Mouse (Mus musculus): ENCODE results near the gene Tap1. TPM values are rescaled to one million over a fixed set of nuclear protein-coding genes. Genes with fewer than 3 reads are reported as not detected.

Gene Tap1
- polyA plus RNA-seq, 1 experiment from 2014 or later, result 1.1 TPM

GRCm38 (mm10) chr17:34186885-34187260, 480 bp upstream of the Tap1 start:
- no peak for DNase-seq (ENCODE audit: low spot score)
- peaks cover 49% of the 10 kb centered on the region for H3K27me3 ChIP-seq (ENCODE audit: control insufficient read depth, insufficient read depth, low read length)

GRCm38 (mm10) chr17:34188010-34188409, 657 bp downstream of the Tap1 start:
- Histone ChIP-seq H3K4me3 (ENCODE audit: low read depth, low read length) (peak overlapping the region; percentile 36), H3K27ac (ENCODE audit: low read depth, low read length) (no peak overlapping the region), H3K4me2 (replicated peaks; ENCODE audit: low read depth, low read length) (peak overlapping the region; percentile 78), H3K36me3 (ENCODE audit: control insufficient read depth, insufficient read depth, low read length) (no peaks in the 10 kb centered on the region), H3K9ac (ENCODE audit: low read depth, low read length) (peak overlapping the region; percentile 23; the same call in 1 of the 2 replicates), H3K27me3 (ENCODE audit: control insufficient read depth, insufficient read depth, low read length) (peaks cover 55% of the 10 kb centered on the region), H3K4me1 (replicated peaks; ENCODE audit: control insufficient read depth, insufficient read depth, low read length) (peaks cover 7% of the 10 kb centered on the region), H3K9me3 (ENCODE audit: control insufficient read depth, low read length) (no peaks in the 10 kb centered on the region)
- 5% methylated on average over 20 of the region's 20 CpGs for WGBS
- no peak for DNase-seq (ENCODE audit: low spot score)
- ATAC-seq (ENCODE audit: low FRiP score), result peak; percentile 38

More at GRCm38 (mm10) chr17:34186885-34187260, 480 bp upstream of the Tap1 start:
- Histone ChIP-seq H3K4me1 (replicated peaks; ENCODE audit: control insufficient read depth, insufficient read depth, low read length) (peaks cover 7% of the 10 kb centered on the region), H3K4me2 (replicated peaks; ENCODE audit: low read depth, low read length) (peak overlapping the region; percentile 78), H3K9ac (ENCODE audit: low read depth, low read length) (0 out of 2 replicates have a peak overlapping the region, but pooled peaks have one; percentile 4), H3K27ac (ENCODE audit: low read depth, low read length) (no peak overlapping the region), H3K9me3 (ENCODE audit: control insufficient read depth, low read length) (no peaks in the 10 kb centered on the region), H3K4me3 (ENCODE audit: low read depth, low read length) (peak overlapping the region; percentile 36), H3K36me3 (ENCODE audit: control insufficient read depth, insufficient read depth, low read length) (no peaks in the 10 kb centered on the region)
- ATAC-seq (ENCODE audit: low FRiP score), result no peak; the same call in 1 of the 2 replicates
- 3% methylated on average over 14 of the region's 14 CpGs for WGBS

GRCm38 (mm10) chr17:34188986-34189385, 1.6 kb downstream of the Tap1 start:
- Histone ChIP-seq H3K4me2 (replicated peaks; ENCODE audit: low read depth, low read length) (no peak overlapping the region), H3K9me3 (ENCODE audit: control insufficient read depth, low read length) (no peaks in the 10 kb centered on the region), H3K4me1 (replicated peaks; ENCODE audit: control insufficient read depth, insufficient read depth, low read length) (peaks cover 7% of the 10 kb centered on the region), H3K36me3 (ENCODE audit: control insufficient read depth, insufficient read depth, low read length) (no peaks in the 10 kb centered on the region), H3K4me3 (ENCODE audit: low read depth, low read length) (no peak overlapping the region), H3K9ac (ENCODE audit: low read depth, low read length) (no peak overlapping the region), H3K27me3 (ENCODE audit: control insufficient read depth, insufficient read depth, low read length) (peaks cover 59% of the 10 kb centered on the region), H3K27ac (ENCODE audit: low read depth, low read length) (no peak overlapping the region)
- ATAC-seq (ENCODE audit: low FRiP score) (no peak), DNase-seq (ENCODE audit: low spot score) (no peak)
- 73% methylated on average over 6 of the region's 6 CpGs for WGBS

GRCm38 (mm10) chr17:34192852-34193251, 5.5 kb downstream of the Tap1 start:
- peaks cover 1% of the 10 kb centered on the region; the same call in 1 of the 2 replicates for H3K4me1 ChIP-seq (replicated peaks; ENCODE audit: control insufficient read depth, insufficient read depth, low read length)
- WGBS, result 22% methylated on average over 16 of the region's 16 CpGs
- H3K4me2 ChIP-seq (replicated peaks; ENCODE audit: low read depth, low read length), result no peak overlapping the region
- DNase-seq (ENCODE audit: low spot score) (no peak), ATAC-seq (ENCODE audit: low FRiP score) (no peak)
- peaks cover 56% of the 10 kb centered on the region for H3K27me3 ChIP-seq (ENCODE audit: control insufficient read depth, insufficient read depth, low read length)
- no peaks in the 10 kb centered on the region for H3K36me3 ChIP-seq (ENCODE audit: control insufficient read depth, insufficient read depth, low read length)
- no peak overlapping the region for H3K9ac ChIP-seq (ENCODE audit: low read depth, low read length)
- no peak overlapping the region for H3K27ac ChIP-seq (ENCODE audit: low read depth, low read length)
- H3K9me3 ChIP-seq (ENCODE audit: control insufficient read depth, low read length), result no peaks in the 10 kb centered on the region
- H3K4me3 ChIP-seq (ENCODE audit: low read depth, low read length), result no peak overlapping the region

- Histone ChIP-seq H3K27me3 (ENCODE audit: control insufficient read depth, insufficient read depth, low read length) (peaks cover 57% of the 10 kb centered on the region), H3K9me3 (ENCODE audit: control insufficient read depth, low read length) (no peaks in the 10 kb centered on the region), H3K4me3 (ENCODE audit: low read depth, low read length) (no peak overlapping the region), H3K36me3 (ENCODE audit: control insufficient read depth, insufficient read depth, low read length) (no peaks in the 10 kb centered on the region), H3K27ac (ENCODE audit: low read depth, low read length) (no peak overlapping the region), H3K9ac (ENCODE audit: low read depth, low read length) (no peak overlapping the region), H3K4me2 (replicated peaks; ENCODE audit: low read depth, low read length) (no peak overlapping the region), H3K4me1 (replicated peaks; ENCODE audit: control insufficient read depth, insufficient read depth, low read length) (peaks cover 3% of the 10 kb centered on the region)
- DNase-seq (ENCODE audit: low spot score) (no peak), ATAC-seq (ENCODE audit: low FRiP score) (no peak)
- 59% methylated on average over 8 of the region's 8 CpGs for WGBS
Measured at GRCm38 (mm10) chr17:34193468-34193867, 6.1 kb downstream of the Tap1 start.

- Histone ChIP-seq H3K4me1 (replicated peaks; ENCODE audit: control insufficient read depth, insufficient read depth, low read length) (peaks cover 3% of the 10 kb centered on the region), H3K4me3 (ENCODE audit: low read depth, low read length) (no peak overlapping the region), H3K9ac (ENCODE audit: low read depth, low read length) (no peak overlapping the region), H3K27me3 (ENCODE audit: control insufficient read depth, insufficient read depth, low read length) (peaks cover 61% of the 10 kb centered on the region), H3K36me3 (ENCODE audit: control insufficient read depth, insufficient read depth, low read length) (no peaks in the 10 kb centered on the region), H3K27ac (ENCODE audit: low read depth, low read length) (no peak overlapping the region), H3K4me2 (replicated peaks; ENCODE audit: low read depth, low read length) (no peak overlapping the region), H3K9me3 (ENCODE audit: control insufficient read depth, low read length) (no peaks in the 10 kb centered on the region)
- 85% methylated on average over 4 of the region's 4 CpGs for WGBS
- DNase-seq (ENCODE audit: low spot score) (no peak), ATAC-seq (ENCODE audit: low FRiP score) (no peak)
Measured at GRCm38 (mm10) chr17:34194723-34195122, 7.4 kb downstream of the Tap1 start.

- H3K4me3 ChIP-seq (ENCODE audit: low read depth, low read length), result no peak overlapping the region
- H3K36me3 ChIP-seq (ENCODE audit: control insufficient read depth, insufficient read depth, low read length), result no peaks in the 10 kb centered on the region
- H3K9me3 ChIP-seq (ENCODE audit: control insufficient read depth, low read length), result no peaks in the 10 kb centered on the region
- WGBS, result 30% methylated on average over 12 of the region's 12 CpGs
- ATAC-seq (ENCODE audit: low FRiP score) (no peak), DNase-seq (ENCODE audit: low spot score) (no peak)
- no peak overlapping the region for H3K27ac ChIP-seq (ENCODE audit: low read depth, low read length)
- peaks cover 3% of the 10 kb centered on the region for H3K4me1 ChIP-seq (replicated peaks; ENCODE audit: control insufficient read depth, insufficient read depth, low read length)
- H3K4me2 ChIP-seq (replicated peaks; ENCODE audit: low read depth, low read length), result no peak overlapping the region
- no peak overlapping the region for H3K9ac ChIP-seq (ENCODE audit: low read depth, low read length)
- peaks cover 57% of the 10 kb centered on the region for H3K27me3 ChIP-seq (ENCODE audit: control insufficient read depth, insufficient read depth, low read length)
Measured at GRCm38 (mm10) chr17:34196491-34196890, 9.1 kb downstream of the Tap1 start.

GRCm38 (mm10) chr17:34196941-34197894, 9.9 kb downstream of the Tap1 start, which contains the start of gene Psmb8:
Gene Psmb8 (plus strand): TSS chr17:34197721.
- H3K4me3 ChIP-seq (ENCODE audit: low read depth, low read length), result peak within 1 kb of the TSS; percentile 33

More at GRCm38 (mm10) chr17:34196941-34197894, 9.9 kb downstream of the Tap1 start, which contains the start of gene Psmb8:
- no peaks in the 10 kb centered on the region for H3K36me3 ChIP-seq (ENCODE audit: control insufficient read depth, insufficient read depth, low read length)
- no peak within 1 kb of the TSS for H3K27ac ChIP-seq (ENCODE audit: low read depth, low read length)
- ATAC-seq (ENCODE audit: low FRiP score) (peak; percentile 71), DNase-seq (ENCODE audit: low spot score) (peak; percentile 88)
- H3K4me1 ChIP-seq (replicated peaks; ENCODE audit: control insufficient read depth, insufficient read depth, low read length), result peaks cover 3% of the 10 kb centered on the region
- 4% methylated on average over 41 of the region's 41 CpGs for WGBS
- peak within 1 kb of the TSS; percentile 57 for H3K4me2 ChIP-seq (replicated peaks; ENCODE audit: low read depth, low read length)
- peaks cover 57% of the 10 kb centered on the region for H3K27me3 ChIP-seq (ENCODE audit: control insufficient read depth, insufficient read depth, low read length)
- H3K9me3 ChIP-seq (ENCODE audit: control insufficient read depth, low read length), result no peaks in the 10 kb centered on the region
- no peak within 1 kb of the TSS for H3K9ac ChIP-seq (ENCODE audit: low read depth, low read length)

Measured in hindbrain, embryonic 11.5 days (tissue).